Mouse (Mus musculus): ENCODE measurements around the gene Rep15.

Gene Rep15

GRCm38 (mm10) chr6:147030096-147030885 lies 2.1 kb upstream of the Rep15 start:
- no peak for DNase-seq

GRCm38 (mm10) chr6:147042291-147043290 lies 10.2 kb downstream of the Rep15 start, which contains the start of gene Mrps35:
Gene Mrps35 (plus strand): TSS chr6:147042764.
- DNase-seq = peak; percentile 87

GRCm38 (mm10) chr6:147043633-147044032 lies 11.2 kb downstream of the Rep15 start:
- DNase-seq = no peak

- DNase-seq = no peak
Measured at GRCm38 (mm10) chr6:147049239-147049805, 16.9 kb downstream of the Rep15 start.

- DNase-seq = no peak
Measured at GRCm38 (mm10) chr6:147051666-147052065, 19.3 kb downstream of the Rep15 start.

- DNase-seq = no peak
Measured at GRCm38 (mm10) chr6:147052440-147052839, 20.1 kb downstream of the Rep15 start.

GRCm38 (mm10) chr6:147053785-147054646 lies 21.6 kb downstream of the Rep15 start:
- DNase-seq = no peak

GRCm38 (mm10) chr6:147055374-147055977 lies 23.1 kb downstream of the Rep15 start:
- no peak for DNase-seq

GRCm38 (mm10) chr6:147059326-147059725 lies 26.9 kb downstream of the Rep15 start:
- no peak for DNase-seq

- no peak for DNase-seq
Measured at GRCm38 (mm10) chr6:147061630-147062029, 29.2 kb downstream of the Rep15 start.

- no peak for DNase-seq
Measured at GRCm38 (mm10) chr6:147062034-147062433, 29.6 kb downstream of the Rep15 start.

- DNase-seq = no peak
Measured at GRCm38 (mm10) chr6:147062694-147063093, 30.3 kb downstream of the Rep15 start.

- no peak for DNase-seq
Measured at GRCm38 (mm10) chr6:147064226-147064943, 32.0 kb downstream of the Rep15 start.

GRCm38 (mm10) chr6:147064944-147065261 lies 32.5 kb downstream of the Rep15 start:
- DNase-seq = no peak

- no peak for DNase-seq
Measured at GRCm38 (mm10) chr6:147075808-147076387, 43.5 kb downstream of the Rep15 start.

GRCm38 (mm10) chr6:147076878-147077277 lies 44.5 kb downstream of the Rep15 start:
- no peak for DNase-seq

- no peak for DNase-seq
Measured at GRCm38 (mm10) chr6:147079919-147080318, 47.5 kb downstream of the Rep15 start.
